Mouse (Mus musculus) skeletal muscle tissue, adult 2 months (tissue): ENCODE results near the gene Kif16b.
A peak's percentile ranks its signal among the peaks of the same experiment; 100 is the strongest.

Source experiments
- DNase-seq: peaks from one replicate; pipeline ENCODE4 v3.0.0-alpha.2; 2012; ENCODE audit warnings: low read depth, low spot score

The Kif16b gene

DNA sequence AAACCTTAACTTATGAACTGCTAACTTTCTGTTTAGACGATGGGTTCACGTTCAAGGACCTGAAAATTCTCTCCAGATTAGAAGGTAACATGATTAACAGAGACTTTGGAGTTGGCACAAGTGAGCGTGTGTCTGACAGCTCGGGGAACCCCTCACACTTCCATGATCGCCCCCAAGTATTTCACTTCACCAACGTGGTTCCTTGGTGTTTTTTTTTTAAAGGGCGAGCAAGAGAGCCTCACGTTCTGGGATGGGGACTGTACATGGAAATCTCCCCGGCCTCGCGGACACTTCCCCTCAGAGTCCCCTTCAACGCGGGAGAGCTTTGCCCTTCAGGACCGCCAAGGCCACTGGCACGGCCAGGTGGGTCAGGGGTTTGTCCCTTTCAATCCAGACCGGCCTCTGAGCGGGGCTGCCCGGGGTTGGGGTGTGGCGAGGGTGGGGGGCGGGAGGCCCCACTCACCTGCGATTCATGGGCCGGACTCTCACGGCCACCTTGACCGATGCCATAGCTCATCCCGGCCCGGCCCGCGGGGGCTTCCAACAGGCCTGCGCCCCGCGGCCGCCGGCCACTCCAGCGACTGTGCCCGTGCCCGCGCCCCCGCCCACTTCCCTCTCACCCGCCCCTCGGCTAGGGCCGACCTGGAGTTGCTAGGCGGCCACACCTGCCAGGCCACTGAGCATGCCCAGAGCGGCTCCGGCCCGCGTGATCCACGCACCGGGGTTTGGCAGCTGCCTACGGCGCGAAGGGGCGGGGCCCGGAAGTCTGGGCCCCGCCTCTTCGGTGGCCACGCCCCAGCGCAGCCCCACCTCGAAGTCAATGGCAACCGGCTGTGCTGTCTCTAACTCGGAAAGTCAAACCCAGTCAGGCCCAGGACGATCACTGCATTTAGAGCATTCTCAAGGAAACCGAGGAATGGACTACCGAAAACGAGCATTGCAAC lies at the start of gene Kif16b:
Kif16b (minus strand) TSS at position 670 of the 944 bp plus-strand sequence.
- DNase-seq = peak; percentile 93

GRCm38 (mm10) chr2:142940899-142941642 lies 39.7 kb upstream of the Kif16b start:
- DNase-seq = no peak

DNA sequence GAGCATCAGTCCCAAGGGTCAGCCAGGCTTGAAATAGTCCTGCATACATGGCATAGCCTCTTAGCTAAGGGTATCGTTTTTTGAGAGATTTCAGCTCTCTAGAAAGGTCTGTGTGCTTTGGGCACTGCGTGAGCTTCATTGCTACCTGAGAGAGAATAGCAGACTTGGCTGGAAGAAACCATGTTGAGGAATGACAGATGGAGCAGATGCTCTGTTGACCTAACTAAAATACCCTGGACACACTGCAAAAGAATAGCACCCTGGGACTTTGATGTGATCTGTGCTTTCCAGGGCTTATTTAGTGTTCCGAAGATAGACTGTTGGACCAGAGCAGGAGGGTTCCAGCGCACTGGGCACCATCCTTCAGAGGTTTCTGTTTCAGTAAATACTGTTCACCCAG lies 29.1 kb upstream of the Kif16b start:
- no peak for DNase-seq

- no peak for DNase-seq
Measured at GRCm38 (mm10) chr2:142929226-142930112, 28.1 kb upstream of the Kif16b start.

DNA sequence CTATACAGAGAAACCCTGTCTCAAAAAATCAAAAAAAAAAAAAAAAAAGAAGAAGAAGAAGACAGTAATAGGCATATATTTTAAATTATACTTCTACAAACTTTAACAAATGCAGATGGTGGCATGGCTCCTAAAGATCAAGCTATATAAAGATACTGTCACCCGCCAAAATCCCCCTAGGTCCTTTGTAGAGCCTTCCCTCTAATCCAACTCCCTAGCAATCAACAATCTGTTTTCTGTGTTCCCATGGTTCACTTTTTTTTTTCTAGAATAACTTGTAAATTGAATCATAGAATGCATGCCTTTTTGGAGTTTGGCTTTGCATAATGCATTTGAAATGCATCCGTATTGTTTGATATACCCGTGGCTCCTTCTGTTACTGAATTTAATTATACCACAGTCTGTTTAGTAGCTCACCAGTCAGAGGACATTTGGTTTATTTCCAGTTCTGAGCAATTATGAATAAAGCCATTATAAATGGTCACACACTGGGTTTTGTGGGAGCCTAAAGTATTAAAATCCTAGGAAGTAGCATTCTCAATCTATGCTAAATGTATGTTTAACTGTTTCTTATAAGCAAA lies 9.6 kb upstream of the Kif16b start:
- no peak for DNase-seq

DNA sequence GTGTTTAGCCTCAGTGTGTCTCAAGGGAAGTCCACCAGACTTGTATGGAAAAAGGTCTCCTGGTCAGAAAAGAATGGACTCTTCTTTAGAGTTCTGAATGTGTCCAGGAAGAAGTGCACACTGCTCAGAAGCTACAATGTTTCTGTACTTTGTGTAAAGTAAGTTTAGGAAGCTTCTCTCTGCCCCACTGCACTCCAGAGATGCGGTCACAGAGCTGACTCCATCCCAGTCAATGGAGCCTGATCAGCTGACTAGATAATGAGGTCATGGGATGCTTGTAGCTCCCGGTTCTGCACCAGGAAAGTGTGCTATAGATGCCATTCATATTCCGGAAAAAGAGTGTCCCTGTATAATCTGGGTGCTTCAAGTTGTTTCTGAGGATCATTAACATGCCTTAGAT lies 7.9 kb upstream of the Kif16b start:
- no peak for DNase-seq

GRCm38 (mm10) chr2:142907056-142907455 lies 5.7 kb upstream of the Kif16b start:
- DNase-seq = no peak

DNA sequence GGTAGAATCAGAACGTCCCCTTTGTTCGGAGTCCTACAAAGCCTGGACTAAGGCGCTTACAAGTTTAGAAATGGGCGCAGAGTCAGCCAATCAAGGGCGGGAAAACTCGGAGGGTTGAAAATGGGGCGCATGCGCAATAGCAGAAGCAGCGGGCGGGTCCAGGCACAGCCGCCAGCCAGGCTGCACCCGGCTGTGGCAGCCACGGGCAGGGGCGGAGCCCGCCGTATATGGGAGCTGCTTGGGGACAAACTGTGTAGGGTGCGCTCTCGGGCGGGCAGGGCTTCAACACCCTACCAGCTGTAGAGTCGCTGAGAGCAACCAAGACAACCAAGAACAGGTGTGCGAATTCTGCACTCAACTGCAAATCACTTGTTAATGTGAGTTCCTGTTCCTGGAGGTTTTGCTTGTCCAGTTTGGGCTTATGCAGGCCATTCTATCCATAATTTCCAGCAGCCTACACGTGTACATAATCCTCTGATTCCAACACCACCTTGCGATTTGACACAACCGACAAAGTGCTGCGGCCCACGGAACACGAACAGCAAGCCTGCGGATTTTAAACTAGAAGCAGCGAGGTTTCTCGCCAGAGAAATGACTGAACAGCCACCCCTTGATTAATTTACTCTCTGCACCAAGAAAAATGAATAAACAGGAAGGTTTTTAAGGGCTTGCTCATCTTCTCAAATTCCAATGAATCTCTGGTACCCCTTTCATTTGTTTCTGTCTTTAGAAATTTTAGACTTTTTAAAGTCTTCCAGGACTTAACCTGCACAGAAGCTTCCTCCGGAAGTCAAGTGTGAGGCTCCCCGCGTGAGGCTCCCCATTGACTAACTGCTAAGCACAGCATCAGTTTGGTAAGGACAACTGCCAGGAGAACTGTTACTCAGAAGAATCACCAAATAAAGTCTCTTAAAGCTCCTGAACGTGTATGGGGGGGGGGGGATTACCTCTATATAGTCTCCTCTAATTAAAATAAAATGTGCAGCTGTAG lies 1.9 kb upstream of the Kif16b start:
- peak; percentile 94 for DNase-seq

DNA sequence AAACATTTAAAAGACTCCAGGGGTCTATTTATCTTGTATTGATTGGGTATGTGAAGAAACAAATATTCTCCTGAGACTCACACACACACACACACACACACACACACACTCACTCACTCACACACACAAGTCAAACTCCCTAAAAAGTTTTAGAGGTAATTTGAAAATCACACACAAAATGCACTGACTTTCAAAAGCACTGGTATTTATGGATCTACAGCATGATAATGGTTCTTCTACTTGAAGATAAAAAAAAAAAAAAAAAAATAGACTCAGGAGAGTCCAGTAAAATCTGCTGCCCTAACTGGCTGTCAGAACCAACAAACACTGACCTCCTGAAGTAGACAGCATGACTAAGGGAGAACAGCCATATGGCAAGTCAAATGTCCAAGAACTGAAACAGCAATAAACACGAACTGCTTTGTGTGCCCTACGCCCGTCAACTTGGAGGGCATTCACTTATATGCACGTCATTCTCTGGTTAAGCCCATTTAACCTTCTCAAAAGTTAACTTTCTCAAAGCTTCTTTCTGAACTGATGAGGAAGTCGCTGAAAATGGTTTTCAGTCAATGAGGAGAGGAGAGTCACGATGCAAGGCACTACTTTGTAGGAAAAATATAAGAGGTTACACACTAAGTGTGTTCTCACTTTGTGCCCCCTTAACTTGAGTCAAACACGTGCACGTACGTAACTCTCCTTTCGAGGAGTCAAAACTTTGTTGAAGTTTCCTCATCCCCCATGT lies 1.0 kb downstream of the Kif16b start:
- peak; percentile 41 for DNase-seq

GRCm38 (mm10) chr2:142893780-142894179 lies 7.6 kb downstream of the Kif16b start:
- DNase-seq = no peak

- no peak for DNase-seq
Measured at GRCm38 (mm10) chr2:142891283-142891682, 10.0 kb downstream of the Kif16b start.

DNA sequence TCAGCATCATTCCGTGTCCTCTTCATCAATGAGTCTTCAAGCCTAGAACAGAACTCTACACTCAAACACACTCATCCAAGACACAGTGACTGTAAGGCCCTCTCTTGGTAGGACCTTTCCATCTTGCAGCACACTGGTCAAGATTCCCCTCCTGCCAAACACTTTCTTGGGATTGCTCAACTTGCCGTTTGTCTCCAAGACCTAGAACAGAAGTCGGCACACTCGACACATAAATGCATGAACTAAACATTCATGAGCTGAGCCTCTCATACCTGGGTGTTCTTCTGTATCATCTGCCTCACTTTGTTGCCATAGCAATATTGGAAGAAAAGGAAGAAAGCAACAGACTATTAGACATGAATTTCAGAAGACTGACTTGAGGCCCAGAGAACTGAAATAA lies 16.9 kb downstream of the Kif16b start:
- DNase-seq = no peak

DNA sequence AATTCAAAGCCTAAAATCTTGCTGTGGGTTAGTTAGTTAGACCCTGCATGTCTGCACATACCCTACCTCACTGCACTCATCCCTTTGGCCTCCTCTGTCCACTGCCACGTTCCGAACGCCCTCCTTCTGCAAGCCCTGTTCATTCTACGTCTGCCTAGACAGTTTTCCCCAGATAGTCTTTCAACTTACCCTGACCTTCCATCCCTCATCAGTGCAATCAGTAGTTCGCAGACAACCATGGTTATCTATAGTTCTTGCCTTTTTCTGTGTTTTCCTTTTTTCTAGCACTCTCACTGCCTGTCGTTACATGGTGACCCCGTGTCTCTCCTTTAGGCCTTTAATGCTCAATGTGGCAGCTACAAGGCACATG lies 17.7 kb downstream of the Kif16b start:
- DNase-seq = no peak

DNA sequence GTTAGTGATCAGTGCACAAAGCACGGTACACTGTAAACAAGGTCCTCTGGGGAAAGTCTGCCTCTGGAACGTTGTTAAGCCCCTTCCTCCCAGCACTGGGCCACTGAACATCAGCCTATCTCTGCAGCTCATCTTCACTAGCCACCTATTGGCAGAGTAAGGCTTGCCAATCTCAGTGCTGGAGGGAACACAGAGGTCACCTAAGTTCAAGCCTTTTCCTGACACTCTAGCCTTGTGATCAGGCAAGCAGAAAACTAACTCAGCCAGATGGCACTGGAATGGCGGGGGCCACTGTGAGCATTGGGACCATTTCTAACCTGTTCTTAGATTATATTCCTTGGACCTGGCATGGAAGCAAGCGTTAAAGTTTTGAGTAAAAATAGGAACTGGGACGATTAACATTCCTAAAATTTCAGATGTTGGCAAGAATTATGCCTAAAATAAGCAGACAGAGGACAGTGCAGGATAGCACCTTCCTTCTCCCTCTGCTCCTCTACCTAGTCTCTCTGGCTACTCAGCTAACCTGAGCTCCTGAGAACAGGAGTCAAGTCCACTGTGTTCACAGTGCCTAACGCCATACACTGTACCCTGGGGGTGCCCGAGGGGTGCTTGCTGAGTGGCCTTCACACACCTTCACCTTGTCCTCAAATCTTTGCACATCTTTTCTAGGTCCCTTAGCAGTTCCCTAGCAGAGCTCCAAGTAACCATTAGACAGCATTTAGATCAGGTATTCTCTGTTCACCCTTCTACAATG lies 18.3 kb downstream of the Kif16b start:
- DNase-seq = peak; percentile 64

GRCm38 (mm10) chr2:142882466-142882865 lies 18.9 kb downstream of the Kif16b start:
- DNase-seq = no peak

DNA sequence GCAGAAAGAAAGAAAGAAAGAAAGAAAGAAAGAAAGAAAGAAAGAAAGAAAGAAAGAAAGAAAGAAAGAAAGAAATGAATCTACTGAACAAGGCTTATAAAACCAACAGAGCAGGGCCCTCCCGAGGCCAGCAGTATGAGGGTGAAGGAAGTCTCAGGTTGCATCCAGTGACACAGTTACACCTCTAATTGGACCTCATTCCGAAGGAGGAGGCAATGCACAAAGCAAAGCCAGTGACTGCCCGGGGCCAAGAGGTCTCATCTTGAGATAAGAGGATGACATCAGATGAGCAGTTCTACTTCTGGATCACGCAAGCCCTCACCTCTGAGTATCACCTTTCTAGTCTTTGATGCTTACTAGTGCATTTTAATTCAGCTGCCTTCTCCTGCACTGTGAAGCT lies 20.2 kb downstream of the Kif16b start:
- DNase-seq = peak; percentile 53

- peak; percentile 68 for DNase-seq
Measured at GRCm38 (mm10) chr2:142879257-142879818, 22.0 kb downstream of the Kif16b start.

DNA sequence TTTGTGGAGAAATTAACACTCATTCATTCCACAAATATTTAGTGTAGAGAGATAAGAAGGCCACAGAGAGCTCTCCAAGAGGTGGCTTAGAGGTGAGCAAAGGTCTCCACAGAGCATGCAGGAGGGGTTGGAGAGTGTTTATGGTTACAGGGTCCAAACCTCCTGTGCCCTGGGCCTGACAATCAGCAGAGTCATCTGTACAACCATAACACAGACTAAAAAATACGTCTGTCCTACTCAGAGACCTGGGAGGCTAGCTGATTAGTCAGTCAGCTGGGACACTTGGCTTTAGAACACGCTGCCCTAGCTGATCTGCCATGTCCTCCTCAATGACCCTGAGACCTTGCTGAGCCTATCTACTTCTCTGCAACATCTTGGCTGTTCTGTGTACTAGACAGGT lies 24.7 kb downstream of the Kif16b start:
- no peak for DNase-seq
